Mouse (Mus musculus) yolk sac, embryonic 10.5 days (tissue): Measurements from ENCODE around the gene Yif1b.

Source experiments
- DNase-seq: peaks from one replicate; pipeline ENCODE4 v3.0.0-alpha.2; 2017; ENCODE audit warnings: low spot score

Gene Yif1b

GRCm38 (mm10) chr7:29244732-29245416 is 6.7 kb downstream of the Yif1b start:
- DNase-seq, result no peak

- no peak for DNase-seq
Observed at GRCm38 (mm10) chr7:29246015-29246414, 7.9 kb downstream of the Yif1b start.

GRCm38 (mm10) chr7:29246619-29247313 is 8.6 kb downstream of the Yif1b start:
- DNase-seq, result no peak

- peak; percentile 85 for DNase-seq
Observed at GRCm38 (mm10) chr7:29247314-29247700, 9.2 kb downstream of the Yif1b start.

- peak; percentile 69 for DNase-seq
Observed at GRCm38 (mm10) chr7:29247706-29248105, 9.6 kb downstream of the Yif1b start.

GRCm38 (mm10) chr7:29248261-29248841 is 10.2 kb downstream of the Yif1b start, which contains the start of gene 2200002D01Rik:
TSS of gene 2200002D01Rik (minus strand) at chr7:29248466.
- DNase-seq, result peak; percentile 87

GRCm38 (mm10) chr7:29251166-29251565 is 13.0 kb downstream of the Yif1b start:
- no peak for DNase-seq

- DNase-seq, result peak; percentile 73
Observed at GRCm38 (mm10) chr7:29253842-29254241, 15.7 kb downstream of the Yif1b start.

GRCm38 (mm10) chr7:29255875-29256274 is 17.7 kb downstream of the Yif1b start:
- no peak for DNase-seq

GRCm38 (mm10) chr7:29257368-29257767 is 19.2 kb downstream of the Yif1b start:
- DNase-seq, result no peak

GRCm38 (mm10) chr7:29259781-29260730 is 21.9 kb downstream of the Yif1b start:
- DNase-seq, result no peak

- no peak for DNase-seq
Observed at GRCm38 (mm10) chr7:29262151-29262550, 24.0 kb downstream of the Yif1b start.

- no peak for DNase-seq
Observed at GRCm38 (mm10) chr7:29263831-29264230, 25.7 kb downstream of the Yif1b start.

GRCm38 (mm10) chr7:29265636-29266035 is 27.5 kb downstream of the Yif1b start:
- DNase-seq, result no peak

- no peak for DNase-seq
Observed at GRCm38 (mm10) chr7:29266931-29267330, 28.8 kb downstream of the Yif1b start.

GRCm38 (mm10) chr7:29270445-29270844 is 32.3 kb downstream of the Yif1b start:
- no peak for DNase-seq

- no peak for DNase-seq
Observed at GRCm38 (mm10) chr7:29271687-29272465, 33.7 kb downstream of the Yif1b start.

- no peak for DNase-seq
Observed at GRCm38 (mm10) chr7:29276715-29277114, 38.6 kb downstream of the Yif1b start.

- DNase-seq, result no peak
Observed at GRCm38 (mm10) chr7:29277510-29277909, 39.4 kb downstream of the Yif1b start.

- DNase-seq, result no peak
Observed at GRCm38 (mm10) chr7:29279261-29279660, 41.1 kb downstream of the Yif1b start.

GRCm38 (mm10) chr7:29279924-29280323 is 41.8 kb downstream of the Yif1b start:
- no peak for DNase-seq
